Mouse (Mus musculus) stomach, embryonic 16.5 days (tissue): ENCODE results near the gene Cyp4f17. TPM values are rescaled to one million over a fixed set of nuclear protein-coding genes. Genes with fewer than 3 reads are reported as not detected.
A peak's percentile ranks its signal among the peaks of the same experiment; 100 is the strongest.
"Not testable (repeated sequence)": the region's sequence is repeated elsewhere in the genome, so short reads cannot be mapped to it uniquely, and the experiment has no call there.

Source experiments
- ATAC-seq: fragments of 200-750 bp; cut with Nextera tagmentation; 2 replicates; pipeline ENCODE4 v1.8.0; 2017; ENCODE audit warnings: moderate number of reproducible peaks, moderate TSS enrichment; ENCODE audit not compliant: insufficient read depth, low FRiP score
- H3K27ac ChIP-seq: fragments of 300-500 bp; sonication (generic); 2 replicates; pipeline ENCODE4 v1.5.1; 2014; ENCODE audit warnings: low read length
- H3K27me3 ChIP-seq: fragments of 300-500 bp; sonication (generic); 2 replicates; pipeline ENCODE4 v1.6.1; 2014; ENCODE audit warnings: low read length, control low read depth, mixed read lengths; ENCODE audit not compliant: control insufficient read depth, insufficient read depth
- H3K36me3 ChIP-seq: fragments of 300-500 bp; sonication (generic); 2 replicates; pipeline ENCODE4 v1.6.1; 2014; ENCODE audit warnings: low read length; ENCODE audit not compliant: control insufficient read depth, insufficient read depth
- H3K4me1 ChIP-seq: fragments of 300-500 bp; sonication (generic); 2 replicates; pipeline ENCODE4 v1.6.1; 2014; ENCODE audit warnings: low read length, control low read depth, mixed read lengths; ENCODE audit not compliant: control insufficient read depth, insufficient read depth
- H3K4me2 ChIP-seq: fragments of 300-500 bp; sonication (generic); 2 replicates; pipeline ENCODE4 v1.6.1; 2014; ENCODE audit warnings: low read depth, low read length, mixed read lengths
- H3K4me3 ChIP-seq: fragments of 300-500 bp; sonication (generic); replicated peaks from 2 replicates; pipeline ENCODE4 v1.5.1; 2014; ENCODE audit warnings: mild to moderate bottlenecking, low read length
- H3K9ac ChIP-seq: fragments of 300-500 bp; sonication (generic); 2 replicates; pipeline ENCODE4 v1.6.1; 2014; ENCODE audit warnings: low read length
- H3K9me3 ChIP-seq: fragments of 300-500 bp; sonication (generic); replicated peaks from 2 replicates; pipeline ENCODE4 v1.6.1; 2016; ENCODE audit warnings: low read length, control low read depth; ENCODE audit not compliant: control insufficient read depth
- WGBS: fragments of 180-500 bp; shearing (Covaris S2); extraction: QIAGEN DNeasy Blood & Tissue Kit; methylation state at CpG from one replicate; pipeline ENCODE4 v1.1.7; 2014; 5-methylcytosine and 5-hydroxymethylcytosine counted together
- polyA plus RNA-seq: library from polyadenylated mRNA; unstranded; fragments of >200 nt; fragmentation: Nextera tagmentation; extraction: Ambion mirVana; gene quantifications from 2 replicates; pipeline ENCODE4 v1.2.1, GENCODE M21; 2015

Gene Cyp4f17
- polyA plus RNA-seq, 1 experiment from 2014 or later: 7.5 TPM

DNA sequence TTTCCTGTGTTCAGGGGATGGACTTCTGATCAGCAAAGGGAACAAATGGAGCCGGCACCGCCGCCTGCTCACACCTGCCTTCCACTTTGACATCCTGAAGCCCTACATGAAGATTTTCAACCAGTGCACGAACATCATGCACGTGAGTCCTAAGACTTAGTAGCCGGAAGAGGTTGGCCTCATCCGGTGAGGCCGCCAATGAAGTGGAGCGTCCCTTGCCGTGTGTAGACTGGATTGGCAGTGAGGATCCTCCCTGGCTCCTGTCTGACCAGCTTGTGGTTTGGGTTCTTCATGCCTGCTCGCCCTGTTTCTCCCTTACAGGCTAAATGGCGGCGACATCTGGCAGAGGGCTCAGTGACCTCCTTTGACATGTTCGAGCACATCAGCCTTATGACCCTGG is 24.1 kb upstream of the Cyp4f17 start:
- H3K27ac ChIP-seq: no peak overlapping the region
- ATAC-seq: peak; percentile 25; the same call in 1 of the 2 replicates
- H3K36me3 ChIP-seq: no peaks in the 10 kb centered on the region
- no peak overlapping the region for H3K9ac ChIP-seq
- no peaks in the 10 kb centered on the region for H3K27me3 ChIP-seq
- H3K9me3 ChIP-seq: no peaks in the 10 kb centered on the region
- H3K4me1 ChIP-seq: 0 out of 2 replicates have a peak, but pooled peaks cover 3% of the 10 kb centered on the region
- no peak overlapping the region for H3K4me2 ChIP-seq
- H3K4me3 ChIP-seq: no peak overlapping the region
- 76% methylated on average over 14 of the region's 14 CpGs for WGBS

DNA sequence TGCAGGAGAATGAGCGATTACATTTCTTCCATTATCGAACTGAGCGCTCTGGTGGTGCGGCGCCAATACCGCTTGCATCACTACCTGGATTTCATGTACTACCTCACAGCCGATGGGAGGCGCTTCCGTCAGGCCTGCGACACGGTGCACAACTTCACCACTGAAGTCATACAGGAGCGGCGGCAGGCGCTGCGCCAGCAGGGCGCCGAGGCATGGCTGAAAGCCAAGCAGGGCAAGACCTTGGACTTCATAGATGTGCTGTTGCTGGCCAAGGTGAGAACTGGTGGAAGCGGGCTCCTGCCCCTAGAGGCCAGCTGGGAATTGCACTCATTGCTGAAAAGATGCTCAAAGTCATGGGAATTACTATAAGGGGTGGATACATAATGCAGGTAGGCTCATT is 22.6 kb upstream of the Cyp4f17 start:
- Histone ChIP-seq H3K36me3 (no peaks in the 10 kb centered on the region), H3K27me3 (no peaks in the 10 kb centered on the region), H3K9ac (no peak overlapping the region), H3K4me2 (peak overlapping the region; percentile 44), H3K9me3 (no peaks in the 10 kb centered on the region), H3K4me1 (0 out of 2 replicates have a peak, but pooled peaks cover 3% of the 10 kb centered on the region), H3K4me3 (0 out of 2 replicates have a peak overlapping the region, but pooled peaks have one; percentile 16), H3K27ac (no peak overlapping the region)
- WGBS: 13% methylated on average over 18 of the region's 18 CpGs
- peak; percentile 88 for ATAC-seq

DNA sequence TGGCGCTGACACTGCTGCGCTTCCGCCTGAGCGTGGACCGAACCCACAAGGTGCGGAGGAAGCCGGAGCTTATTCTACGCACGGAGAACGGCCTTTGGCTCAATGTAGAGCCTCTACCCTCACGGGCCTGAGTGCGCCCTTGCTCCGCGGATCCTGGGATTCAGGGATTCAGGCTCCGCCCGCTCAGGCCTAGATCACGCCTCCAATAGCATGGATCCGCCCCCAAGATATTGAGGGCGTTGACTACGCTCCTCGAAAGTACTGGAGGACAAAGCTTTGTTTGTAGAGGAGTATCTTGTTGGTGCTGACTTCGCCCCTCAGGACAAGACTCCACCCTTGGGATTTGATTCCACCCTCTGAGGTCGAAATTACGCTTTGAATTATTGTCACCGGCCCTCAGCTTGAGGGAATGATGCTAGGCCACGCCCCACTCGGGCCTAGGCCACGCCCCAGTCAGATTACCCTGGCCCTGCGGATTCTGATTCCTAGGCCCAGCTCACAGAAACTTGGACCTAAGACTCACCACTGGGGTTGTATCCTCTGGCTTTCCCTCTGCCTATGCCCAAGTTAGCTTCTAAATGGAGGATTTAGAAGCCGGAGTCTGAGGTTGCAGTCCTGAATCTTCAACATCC is 13.4 kb upstream of the Cyp4f17 start:
- Histone ChIP-seq H3K36me3 (no peaks in the 10 kb centered on the region), H3K4me3 (peak overlapping the region; percentile 42), H3K27me3 (0 out of 2 replicates have a peak, but pooled peaks cover 3% of the 10 kb centered on the region), H3K9ac (peak overlapping the region; percentile 51), H3K27ac (no peak overlapping the region), H3K4me1 (no peaks in the 10 kb centered on the region), H3K4me2 (peak overlapping the region; percentile 53), H3K9me3 (no peaks in the 10 kb centered on the region)
- 11% methylated on average over 30 of the region's 30 CpGs for WGBS
- ATAC-seq: peak; percentile 77; the same call in 1 of the 2 replicates

DNA sequence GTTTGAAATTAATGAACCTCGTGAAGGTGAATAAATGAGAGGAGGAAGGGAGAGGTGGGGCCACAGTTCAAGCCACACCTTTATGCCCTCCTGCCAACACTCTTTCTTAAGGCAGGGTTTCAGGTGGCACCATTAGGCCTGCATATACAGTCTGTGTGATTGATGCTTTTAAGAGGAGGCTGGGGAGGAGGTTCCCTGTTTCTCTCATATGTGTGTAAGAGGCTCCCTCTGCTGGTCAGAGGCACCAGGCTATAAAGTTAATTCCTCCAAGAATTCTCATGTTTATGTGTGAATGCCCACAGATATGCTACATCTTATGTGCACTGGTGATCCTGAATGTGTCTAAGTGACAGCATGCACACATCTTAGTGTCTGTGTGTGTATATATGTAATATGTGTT is 11.2 kb upstream of the Cyp4f17 start:
- Histone ChIP-seq H3K27me3 (0 out of 2 replicates have a peak, but pooled peaks cover 3% of the 10 kb centered on the region), H3K36me3 (no peaks in the 10 kb centered on the region), H3K9me3 (no peaks in the 10 kb centered on the region), H3K4me2 (no peak overlapping the region), H3K4me3 (no peak overlapping the region), H3K4me1 (no peaks in the 10 kb centered on the region), H3K9ac (no peak overlapping the region), H3K27ac (no peak overlapping the region)
- 58% methylated on average over 1 of the region's 1 CpGs for WGBS
- peak; percentile 81; the same call in 1 of the 2 replicates for ATAC-seq

DNA sequence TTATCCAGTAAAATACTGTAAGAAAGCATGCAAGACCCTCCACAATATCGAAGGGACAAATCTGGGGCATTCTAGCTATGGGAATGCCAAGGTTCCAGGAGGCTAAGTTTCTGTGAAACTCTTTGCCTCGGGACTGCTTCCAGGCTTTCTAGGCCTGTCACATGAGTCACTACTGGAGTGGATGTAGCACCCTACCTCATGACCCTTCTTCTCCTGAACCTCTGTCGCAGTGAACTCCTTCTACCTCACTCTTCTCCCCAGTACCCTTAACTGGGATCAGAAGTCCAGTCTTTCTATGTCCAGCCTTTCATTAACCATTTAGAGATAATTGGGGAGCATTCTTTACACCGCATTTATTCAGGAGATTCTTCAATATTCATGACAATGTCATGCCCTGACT is 5.3 kb upstream of the Cyp4f17 start:
- H3K27ac ChIP-seq, H3K4me3 ChIP-seq, H3K4me2 ChIP-seq, ATAC-seq, H3K36me3 ChIP-seq, H3K4me1 ChIP-seq, H3K9me3 ChIP-seq, H3K9ac ChIP-seq, H3K27me3 ChIP-seq: not testable (repeated sequence)
- 82% methylated on average over 4 of the region's 4 CpGs for WGBS

DNA sequence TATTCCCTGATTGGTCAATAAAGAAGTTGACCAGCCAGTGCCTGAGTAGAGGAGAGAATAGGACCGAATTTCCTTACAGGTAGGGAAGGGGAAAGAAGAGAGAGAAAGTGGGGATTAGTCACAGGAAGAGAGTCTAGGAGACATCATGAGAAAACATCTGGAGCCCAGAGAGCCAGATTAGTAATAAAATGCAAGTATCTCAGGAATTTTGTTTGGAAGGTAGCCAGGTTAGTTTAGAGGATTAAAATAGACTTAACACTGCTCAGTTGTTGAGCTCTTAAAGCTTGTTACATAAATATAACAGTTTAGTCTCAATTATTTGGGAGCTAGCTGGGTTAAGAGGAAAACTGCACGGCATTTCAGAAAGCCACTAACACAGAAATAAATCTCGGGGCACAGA is 4.8 kb upstream of the Cyp4f17 start:
- no peak overlapping the region for H3K4me2 ChIP-seq
- no peak overlapping the region for H3K27ac ChIP-seq
- no peaks in the 10 kb centered on the region for H3K4me1 ChIP-seq
- H3K36me3 ChIP-seq: no peaks in the 10 kb centered on the region
- no peak for ATAC-seq
- H3K27me3 ChIP-seq: no peaks in the 10 kb centered on the region
- H3K9me3 ChIP-seq: no peaks in the 10 kb centered on the region
- 52% methylated on average over 3 of the region's 3 CpGs for whole genome bisulfite sequencing
- no peak overlapping the region for H3K9ac ChIP-seq
- H3K4me3 ChIP-seq: no peak overlapping the region

DNA sequence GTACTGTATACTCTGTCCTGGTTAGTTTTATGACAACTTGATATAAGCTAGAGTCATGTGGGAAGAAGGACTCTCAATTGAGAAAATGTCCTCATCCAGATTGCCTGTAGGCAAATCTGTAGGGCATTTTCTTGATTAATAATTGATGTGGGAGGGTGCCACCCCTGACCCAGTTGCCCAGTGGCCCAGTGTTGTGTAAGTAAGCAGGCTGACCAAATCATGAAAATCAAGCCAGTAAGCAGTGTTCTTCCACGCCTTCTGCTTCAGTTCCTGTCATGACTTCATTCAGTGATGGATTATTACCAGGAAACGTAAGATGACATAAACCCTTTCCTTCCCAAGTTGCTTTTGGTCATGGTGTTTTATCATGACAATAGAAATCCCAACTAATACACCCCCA is 2.7 kb upstream of the Cyp4f17 start:
- ATAC-seq: no peak
- Histone ChIP-seq H3K4me2 (no peak overlapping the region), H3K27me3 (no peaks in the 10 kb centered on the region), H3K4me1 (0 out of 2 replicates have a peak, but pooled peaks cover 6% of the 10 kb centered on the region), H3K36me3 (no peaks in the 10 kb centered on the region), H3K9me3 (no peaks in the 10 kb centered on the region), H3K27ac (no peak overlapping the region), H3K4me3 (no peak overlapping the region), H3K9ac (no peak overlapping the region)
- WGBS: 45% methylated on average over 2 of the region's 2 CpGs

DNA sequence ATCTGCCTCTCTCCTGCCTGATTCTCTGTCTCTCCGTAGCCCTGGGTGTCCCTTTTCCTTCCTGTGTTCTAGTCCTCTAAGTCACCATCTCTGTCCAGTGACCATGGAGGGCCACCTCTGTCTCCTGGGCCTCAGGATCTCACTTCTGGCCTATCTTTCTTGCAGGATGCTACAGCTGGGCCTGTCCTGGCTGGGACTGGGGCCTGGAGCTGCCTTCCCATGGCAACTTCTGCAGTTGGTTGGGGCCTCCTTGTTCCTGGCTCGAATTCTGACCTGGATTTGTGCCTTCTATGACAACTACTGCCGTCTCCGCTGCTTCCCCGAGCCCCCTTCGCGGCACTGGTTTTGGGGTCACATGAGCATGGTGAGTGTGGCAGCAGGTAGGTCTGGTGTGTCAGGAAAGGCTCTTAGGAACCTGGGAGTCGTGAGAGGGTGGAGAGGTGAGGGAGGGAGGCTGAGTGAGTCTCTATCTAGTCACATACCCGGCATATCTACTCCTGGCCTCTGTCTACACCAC is 937 bp downstream of the Cyp4f17 start:
- ATAC-seq: peak; percentile 43; the same call in 1 of the 2 replicates
- H3K9ac ChIP-seq: peak overlapping the region; percentile 72
- 43% methylated on average over 9 of the region's 9 CpGs for WGBS
- peak overlapping the region; percentile 55 for H3K4me3 ChIP-seq
- H3K4me1 ChIP-seq: 0 out of 2 replicates have a peak, but pooled peaks cover 6% of the 10 kb centered on the region
- no peaks in the 10 kb centered on the region for H3K27me3 ChIP-seq
- no peaks in the 10 kb centered on the region for H3K9me3 ChIP-seq
- peak overlapping the region; percentile 63 for H3K4me2 ChIP-seq
- H3K27ac ChIP-seq: peak overlapping the region; percentile 47
- H3K36me3 ChIP-seq: no peaks in the 10 kb centered on the region

DNA sequence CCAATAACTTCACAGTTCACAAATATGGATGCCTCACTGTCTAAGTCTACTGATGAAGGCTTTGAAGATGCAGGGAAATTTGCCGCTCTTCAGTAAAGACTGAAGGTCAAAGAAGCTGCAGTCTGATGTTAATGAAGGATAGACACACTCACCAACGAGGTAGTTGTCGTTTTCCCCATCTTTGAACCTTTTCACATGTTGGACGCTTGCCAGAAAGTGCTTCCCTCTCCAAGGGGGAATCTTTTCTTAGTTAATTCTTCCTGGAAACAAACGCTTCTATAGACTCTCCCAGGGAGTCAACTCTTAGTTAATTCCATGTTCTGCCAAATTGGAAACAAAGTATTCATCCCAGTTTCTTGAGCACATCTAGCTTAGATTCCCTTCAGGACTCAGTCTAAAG is 10.3 kb downstream of the Cyp4f17 start:
- Histone ChIP-seq H3K27ac (no peak overlapping the region), H3K4me3 (no peak overlapping the region), H3K4me2 (no peak overlapping the region), H3K36me3 (no peaks in the 10 kb centered on the region), H3K9ac (no peak overlapping the region), H3K27me3 (no peaks in the 10 kb centered on the region), H3K9me3 (no peaks in the 10 kb centered on the region), H3K4me1 (no peaks in the 10 kb centered on the region)
- no peak for ATAC-seq
- 77% methylated on average over 5 of the region's 5 CpGs for WGBS
